Mouse (Mus musculus): ENCODE results near the gene Hist1h2ae.

- no peak for TF ChIP-seq CTCF (IDR thresholded peaks at IDR 0.05)
- peak; percentile 82 for TF ChIP-seq EP300 (IDR thresholded peaks at IDR 0.05)
These were observed 39.8 kb downstream of the Hist1h2ae start, which contains the start of gene Hist1h4h for GRCm38 (mm10) chr13:23530901-23531875.

Measured in lung, postnatal 0 days (tissue).